Mouse (Mus musculus) midbrain, embryonic 14.5 days (tissue): ENCODE results near the gene 6430550D23Rik. TPM values are rescaled to one million over a fixed set of nuclear protein-coding genes. Genes with fewer than 3 reads are reported as not detected.

Experiments used
- ATAC-seq: fragments of 200-750 bp; cut with Nextera tagmentation; 2 replicates; pipeline ENCODE4 v1.8.0; 2017; ENCODE audit warnings: moderate number of reproducible peaks, moderate library complexity; ENCODE audit not compliant: low FRiP score, low TSS enrichment
- DNase-seq: peaks from one replicate; pipeline ENCODE4 v3.0.0-alpha.2; 2015
- H3K27ac ChIP-seq: fragments of 300-500 bp; sonication (generic); replicated peaks from 2 replicates; pipeline ENCODE4 v1.5.1; 2014; ENCODE audit warnings: mild to moderate bottlenecking, low read depth, low read length, moderate library complexity
- H3K27me3 ChIP-seq: fragments of 300-500 bp; sonication (generic); 2 replicates; pipeline ENCODE4 v1.6.1; 2014; ENCODE audit warnings: low read length, control low read depth, mixed read lengths; ENCODE audit not compliant: control insufficient read depth, insufficient read depth
- H3K36me3 ChIP-seq: fragments of 300-500 bp; sonication (generic); 2 replicates; pipeline ENCODE4 v1.6.1; 2014; ENCODE audit warnings: low read length, control low read depth; ENCODE audit not compliant: control insufficient read depth, insufficient read depth
- H3K4me1 ChIP-seq: fragments of 300-500 bp; sonication (generic); 2 replicates; pipeline ENCODE4 v1.6.1; 2014; ENCODE audit warnings: mild to moderate bottlenecking, antibody characterized with exemption, low read length, control low read depth; ENCODE audit not compliant: control insufficient read depth, insufficient read depth
- H3K4me2 ChIP-seq: fragments of 300-500 bp; sonication (generic); 2 replicates; pipeline ENCODE4 v1.6.1; 2014; ENCODE audit warnings: mild to moderate bottlenecking, low read length, moderate library complexity
- H3K4me3 ChIP-seq: fragments of 300-500 bp; sonication (generic); replicated peaks from 2 replicates; pipeline ENCODE4 v1.5.1; 2014; ENCODE audit warnings: low read depth, low read length
- H3K9ac ChIP-seq: fragments of 300-500 bp; sonication (generic); replicated peaks from 2 replicates; pipeline ENCODE4 v1.6.1; 2014; ENCODE audit warnings: mild to moderate bottlenecking, low read length, moderate library complexity
- H3K9me3 ChIP-seq: fragments of 300-500 bp; sonication (generic); 2 replicates; pipeline ENCODE4 v1.6.1; 2016; ENCODE audit warnings: low read length, control low read depth, mixed read lengths; ENCODE audit not compliant: control insufficient read depth
- WGBS: fragments of 180-500 bp; shearing (Covaris S2); extraction: QIAGEN DNeasy Blood & Tissue Kit; methylation state at CpG from one replicate; pipeline ENCODE4 v1.1.7; 2014; 5-methylcytosine and 5-hydroxymethylcytosine counted together
- polyA plus RNA-seq: library from polyadenylated mRNA; unstranded; fragments of >200 nt; fragmentation: Nextera tagmentation; extraction: Ambion mirVana; gene quantifications from 2 replicates; pipeline ENCODE4 v1.2.1, GENCODE M21; 2014

6430550D23Rik gene
- polyA plus RNA-seq, 1 experiment from 2014 or later, result 1.7 TPM

GRCm38 (mm10) chr2:155962991-155963390, 44.8 kb downstream of the 6430550D23Rik start:
- no peaks in the 10 kb centered on the region for H3K27me3 ChIP-seq
- peak; percentile 78 for DNase-seq
- WGBS, result 42% methylated on average over 1 of the region's 1 CpGs
- ATAC-seq, result no peak
- peaks cover 47% of the 10 kb centered on the region for H3K36me3 ChIP-seq
- no peak overlapping the region for H3K4me3 ChIP-seq
- no peak overlapping the region for H3K9ac ChIP-seq
- H3K27ac ChIP-seq, result no peak overlapping the region
- H3K4me2 ChIP-seq, result no peak overlapping the region
- H3K4me1 ChIP-seq, result no peaks in the 10 kb centered on the region
- H3K9me3 ChIP-seq, result no peaks in the 10 kb centered on the region

- H3K4me1 ChIP-seq, result peaks cover 5% of the 10 kb centered on the region; the same call in 1 of the 2 replicates
- no peak for DNase-seq
- H3K36me3 ChIP-seq, result peaks cover 36% of the 10 kb centered on the region
- H3K4me3 ChIP-seq, result no peak overlapping the region
- WGBS, result 70% methylated on average over 10 of the region's 10 CpGs
- H3K4me2 ChIP-seq, result no peak overlapping the region
- H3K9ac ChIP-seq, result no peak overlapping the region
- no peaks in the 10 kb centered on the region for H3K9me3 ChIP-seq
- H3K27ac ChIP-seq, result no peak overlapping the region
- no peaks in the 10 kb centered on the region for H3K27me3 ChIP-seq
- no peak for ATAC-seq
Measured at GRCm38 (mm10) chr2:155961862-155962261, 45.9 kb downstream of the 6430550D23Rik start.

DNA sequence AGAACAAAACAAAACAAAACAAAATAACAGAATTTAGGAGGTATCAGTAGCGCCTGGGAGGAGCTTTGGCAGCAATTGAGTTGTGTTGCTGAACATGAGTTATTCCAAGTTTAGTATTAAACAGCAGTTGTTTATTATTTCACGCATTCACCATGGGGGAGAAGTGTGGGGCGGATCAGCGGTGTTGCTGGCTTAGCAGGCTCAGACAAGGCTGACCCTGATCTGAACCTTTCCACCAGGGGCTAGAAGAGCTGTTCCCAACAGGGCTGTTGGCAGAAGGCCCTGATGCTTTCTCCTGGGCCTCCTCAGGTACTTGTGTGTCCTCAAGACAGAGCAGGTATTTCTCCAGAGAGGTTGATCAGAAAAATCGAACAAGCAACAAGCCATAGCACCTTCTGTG, 47.8 kb downstream of the 6430550D23Rik start:
- no peak overlapping the region for H3K4me3 ChIP-seq
- peaks cover 23% of the 10 kb centered on the region for H3K36me3 ChIP-seq
- H3K9ac ChIP-seq, result no peak overlapping the region
- ATAC-seq, result no peak
- no peak for DNase-seq
- no peaks in the 10 kb centered on the region for H3K9me3 ChIP-seq
- H3K27ac ChIP-seq, result no peak overlapping the region
- no peak overlapping the region for H3K4me2 ChIP-seq
- H3K27me3 ChIP-seq, result no peaks in the 10 kb centered on the region
- peaks cover 5% of the 10 kb centered on the region; the same call in 1 of the 2 replicates for H3K4me1 ChIP-seq
- WGBS, result 93% methylated on average over 5 of the region's 5 CpGs

- Histone ChIP-seq H3K4me1 (peaks cover 5% of the 10 kb centered on the region; the same call in 1 of the 2 replicates), H3K9me3 (no peaks in the 10 kb centered on the region), H3K27ac (peak within 1 kb of the TSS; percentile 87), H3K9ac (peak within 1 kb of the TSS; percentile 91), H3K4me3 (peak within 1 kb of the TSS; percentile 91), H3K36me3 (no peaks in the 10 kb centered on the region), H3K4me2 (peak within 1 kb of the TSS; percentile 75), H3K27me3 (no peaks in the 10 kb centered on the region)
- under 1% methylated on average over 59 of the region's 59 CpGs for WGBS
- ATAC-seq (peak; percentile 95), DNase-seq (peak; percentile 95)
Measured at GRCm38 (mm10) chr2:155956134-155957059, 51.4 kb downstream of the 6430550D23Rik start, which contains the start of gene Cep250. Gene Cep250 (plus strand): TSS chr2:155956458.

DNA sequence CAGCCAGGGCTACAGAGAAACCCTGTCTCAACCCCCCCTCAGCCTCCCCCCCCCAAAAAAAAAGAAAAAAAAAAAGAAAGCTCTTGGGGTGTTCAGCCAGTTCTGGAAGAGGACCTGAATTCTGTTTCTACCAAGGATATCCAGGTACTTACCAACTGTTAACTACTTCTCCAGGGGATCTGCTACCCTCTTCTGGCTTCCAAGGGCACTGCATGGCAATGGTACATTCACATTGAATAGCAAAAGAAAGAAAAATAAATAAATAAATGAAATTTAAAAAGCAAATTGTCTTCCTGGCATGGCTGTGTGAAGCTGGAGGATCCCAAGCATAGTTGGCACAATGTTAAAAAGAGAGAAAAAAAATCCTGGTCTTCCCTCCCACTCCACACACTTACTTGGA, 55.8 kb downstream of the 6430550D23Rik start:
- no peaks in the 10 kb centered on the region for H3K27me3 ChIP-seq
- no peaks in the 10 kb centered on the region for H3K36me3 ChIP-seq
- H3K4me2 ChIP-seq, result no peak overlapping the region
- DNase-seq, result peak; percentile 84
- H3K4me1 ChIP-seq, result no peaks in the 10 kb centered on the region; the same call in 1 of the 2 replicates
- no peak for ATAC-seq
- no peak overlapping the region for H3K4me3 ChIP-seq
- no peak overlapping the region for H3K27ac ChIP-seq
- H3K9me3 ChIP-seq, result no peaks in the 10 kb centered on the region
- no peak overlapping the region for H3K9ac ChIP-seq

- ATAC-seq, result no peak
- WGBS, result 23% methylated on average over 6 of the region's 6 CpGs
Measured at GRCm38 (mm10) chr2:155949362-155949761, 58.4 kb downstream of the 6430550D23Rik start.

GRCm38 (mm10) chr2:155947390-155948002, 60.3 kb downstream of the 6430550D23Rik start:
- ATAC-seq (no peak), DNase-seq (no peak)
- 72% methylated on average over 5 of the region's 5 CpGs for WGBS
- Histone ChIP-seq H3K9ac (no peak overlapping the region), H3K4me2 (no peak overlapping the region), H3K4me1 (peaks cover 13% of the 10 kb centered on the region; the same call in 1 of the 2 replicates), H3K36me3 (no peaks in the 10 kb centered on the region), H3K9me3 (no peaks in the 10 kb centered on the region), H3K4me3 (no peak overlapping the region), H3K27me3 (no peaks in the 10 kb centered on the region), H3K27ac (no peak overlapping the region)

More at GRCm38 (mm10) chr2:155949362-155949761, 58.4 kb downstream of the 6430550D23Rik start:
- H3K4me1 ChIP-seq, result 0 out of 2 replicates have a peak, but pooled peaks cover 5% of the 10 kb centered on the region
- no peak overlapping the region for H3K4me3 ChIP-seq
- no peak overlapping the region for H3K27ac ChIP-seq
- H3K36me3 ChIP-seq, result no peaks in the 10 kb centered on the region
- H3K4me2 ChIP-seq, result no peak overlapping the region
- DNase-seq, result peak; percentile 53
- no peak overlapping the region for H3K9ac ChIP-seq
- H3K9me3 ChIP-seq, result no peaks in the 10 kb centered on the region
- no peaks in the 10 kb centered on the region for H3K27me3 ChIP-seq

DNA sequence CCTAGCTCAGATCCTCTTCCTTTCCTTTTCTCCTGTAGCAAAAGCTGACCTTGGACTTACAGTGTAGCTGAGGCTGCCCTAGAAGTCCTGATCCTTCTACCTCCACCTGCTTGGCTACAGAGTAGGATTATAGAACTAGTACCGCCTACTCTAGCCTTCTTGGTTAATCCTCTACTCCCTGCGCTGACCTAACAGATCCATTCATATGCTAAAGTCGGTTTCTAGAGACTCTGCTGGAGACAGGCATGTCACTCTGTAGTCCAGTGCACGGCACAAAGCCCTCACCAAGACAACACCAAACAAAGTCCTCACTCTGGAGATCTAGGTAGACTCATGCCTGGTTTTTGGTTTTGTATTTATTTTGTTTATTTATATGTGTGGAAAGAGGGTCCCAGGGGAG, 61.3 kb downstream of the 6430550D23Rik start:
- ATAC-seq, result no peak
- Histone ChIP-seq H3K4me1 (peaks cover 13% of the 10 kb centered on the region; the same call in 1 of the 2 replicates), H3K4me3 (no peak overlapping the region)

More for the DNA sequence above, 61.3 kb downstream of the 6430550D23Rik start:
- no peaks in the 10 kb centered on the region for H3K27me3 ChIP-seq
- H3K9ac ChIP-seq, result no peak overlapping the region
- DNase-seq, result peak; percentile 11
- no peak overlapping the region for H3K4me2 ChIP-seq
- WGBS, result 3% methylated on average over 4 of the region's 4 CpGs
- H3K36me3 ChIP-seq, result no peaks in the 10 kb centered on the region
- no peak overlapping the region for H3K27ac ChIP-seq
- no peaks in the 10 kb centered on the region for H3K9me3 ChIP-seq
